Mouse (Mus musculus): ENCODE data around the gene Jag2.

Jag2 gene

DNA sequence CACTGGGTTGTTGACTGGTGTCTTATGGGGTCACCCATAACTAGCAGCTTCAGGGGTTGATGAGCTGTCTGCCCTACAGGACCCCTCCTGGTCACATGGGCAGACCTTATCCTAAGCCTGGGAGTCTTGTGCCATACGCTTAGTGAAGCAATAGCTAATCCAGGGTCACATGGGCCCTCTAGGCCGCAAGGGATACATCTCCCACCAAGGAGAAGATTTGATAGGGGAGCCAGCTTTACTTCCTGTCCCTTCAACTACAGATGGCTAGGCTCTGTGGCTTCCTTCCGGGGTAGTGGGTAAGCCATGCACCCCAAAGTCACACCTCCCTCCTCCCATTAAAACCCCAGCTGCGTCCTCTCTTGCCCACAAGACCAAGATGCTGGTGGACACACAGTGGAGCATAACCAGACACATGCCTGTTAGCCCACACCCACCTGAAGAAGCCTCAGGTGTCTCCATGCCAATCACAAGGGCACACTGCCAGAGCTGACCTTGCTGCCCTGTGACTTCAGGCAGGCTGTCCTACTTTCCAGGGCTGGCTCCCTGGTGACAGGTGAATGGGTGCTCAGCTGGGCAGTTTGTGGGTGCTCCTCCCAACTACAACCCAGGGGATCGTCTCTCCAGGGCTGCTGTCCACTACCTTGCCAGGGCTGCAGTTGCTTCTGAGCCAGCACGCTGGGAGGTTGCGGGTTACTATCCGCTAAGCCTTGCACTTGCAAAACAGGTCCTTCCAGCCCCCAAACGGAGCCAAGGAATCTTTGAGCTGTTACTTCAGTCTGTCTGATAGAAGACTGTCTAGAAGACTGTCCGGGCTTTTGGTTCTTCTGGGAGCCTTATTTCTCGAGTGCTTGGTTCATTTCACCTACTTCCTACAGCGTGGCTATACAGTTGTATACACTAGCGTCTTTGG lies 61.1 kb downstream of the Jag2 start, which contains the start of gene Gpr132:
Gpr132 (minus strand) TSS at position 51 of the 910 bp plus-strand sequence.
- DNase-seq (ENCODE audit: extremely low read depth, low read depth, low spot score): peak; percentile 76

DNA sequence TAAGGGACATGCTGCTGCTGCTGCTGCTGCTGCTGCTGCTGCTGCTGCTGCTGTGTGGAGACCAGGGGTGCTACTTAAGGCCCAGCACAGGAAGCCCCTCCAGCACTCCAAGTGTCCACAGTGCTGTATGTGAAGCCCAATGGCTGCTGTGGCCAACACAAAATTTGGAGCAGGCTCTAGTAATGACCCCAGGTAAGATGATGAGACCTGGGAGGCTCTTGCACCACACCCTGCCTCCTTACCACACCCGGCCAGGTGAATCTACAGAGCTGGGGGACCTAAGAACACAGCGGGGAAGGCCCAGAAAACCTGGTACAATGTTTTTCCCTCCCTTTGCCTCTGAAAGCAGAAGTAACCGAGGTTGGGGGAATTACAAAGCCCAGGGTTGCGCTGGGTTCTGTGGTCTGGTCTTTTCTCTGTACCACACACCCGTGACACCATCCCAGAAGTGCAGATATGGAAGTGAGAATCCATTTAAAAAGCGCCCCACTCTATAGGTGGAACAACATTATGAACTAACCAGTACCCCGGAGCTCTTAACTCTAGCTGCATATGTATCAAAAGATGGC lies 62.4 kb downstream of the Jag2 start:
- DNase-seq (ENCODE audit: extremely low read depth, low read depth, low spot score): no peak

- no peak for DNase-seq (ENCODE audit: extremely low read depth, low read depth, low spot score)
Measured at GRCm38 (mm10) chr12:112866467-112867080, 63.0 kb downstream of the Jag2 start.

DNA sequence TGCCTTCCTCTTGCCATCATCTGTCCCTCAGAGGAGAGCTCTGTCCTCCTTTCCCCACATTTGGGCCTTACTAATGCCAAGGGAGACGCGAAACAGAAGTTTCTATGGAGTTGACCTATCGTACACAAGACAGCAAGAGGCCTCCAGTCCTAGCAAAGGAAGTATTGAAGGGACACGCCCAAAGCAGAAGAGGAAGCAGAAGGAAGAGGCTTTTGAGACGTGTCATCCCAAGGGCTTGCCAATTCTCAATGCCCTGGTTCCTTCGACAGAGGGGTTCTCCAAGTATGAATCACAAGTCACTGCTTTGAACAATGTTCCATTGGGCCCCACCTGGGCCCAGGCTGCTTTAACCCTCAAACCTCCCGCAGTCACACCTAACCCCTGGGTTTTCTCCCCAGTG lies 64.8 kb downstream of the Jag2 start:
- DNase-seq (ENCODE audit: extremely low read depth, low read depth, low spot score): no peak

GRCm38 (mm10) chr12:112861911-112862321 lies 67.7 kb downstream of the Jag2 start:
- no peak for DNase-seq (ENCODE audit: extremely low read depth, low read depth, low spot score)

DNA sequence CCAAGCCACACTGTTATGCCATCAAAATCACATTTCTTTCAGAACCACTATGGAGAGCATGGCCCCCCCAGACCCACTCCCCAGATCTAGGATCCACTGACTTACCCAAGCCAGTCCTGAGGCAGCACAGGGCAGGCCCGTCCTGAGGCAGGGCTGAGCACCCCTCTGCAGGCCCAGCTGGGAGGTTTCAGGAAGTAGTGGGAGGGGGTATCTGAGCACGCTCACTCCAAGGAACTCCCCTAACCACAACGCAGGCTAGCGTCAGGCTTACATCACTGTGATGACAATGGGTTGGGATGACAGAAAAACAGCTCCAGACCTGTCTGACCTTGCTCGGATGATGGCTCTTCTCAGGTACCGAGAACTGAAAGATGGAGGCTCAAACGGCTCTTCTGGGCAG lies 68.8 kb downstream of the Jag2 start:
- no peak for DNase-seq (ENCODE audit: extremely low read depth, low read depth, low spot score)

DNA sequence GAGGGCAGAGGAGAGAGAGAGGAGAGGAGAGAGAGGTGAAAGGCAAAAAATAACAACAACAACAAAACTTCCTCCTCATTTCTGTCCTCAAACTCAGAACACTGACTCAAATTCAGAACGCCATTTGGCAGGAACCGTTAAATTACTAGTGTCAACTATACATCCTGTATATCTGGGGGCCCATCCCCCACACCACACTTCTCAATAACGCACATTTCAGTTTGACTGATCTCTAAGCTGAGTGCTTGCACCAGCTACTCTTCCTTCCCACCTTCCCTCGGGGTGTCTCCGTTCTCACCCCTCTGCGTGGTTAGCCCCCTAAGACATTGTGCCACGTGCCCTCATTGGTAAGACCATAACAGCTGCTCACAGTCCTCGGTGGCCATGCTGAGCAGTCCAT lies 69.6 kb downstream of the Jag2 start:
- no peak for DNase-seq (ENCODE audit: extremely low read depth, low read depth, low spot score)

DNA sequence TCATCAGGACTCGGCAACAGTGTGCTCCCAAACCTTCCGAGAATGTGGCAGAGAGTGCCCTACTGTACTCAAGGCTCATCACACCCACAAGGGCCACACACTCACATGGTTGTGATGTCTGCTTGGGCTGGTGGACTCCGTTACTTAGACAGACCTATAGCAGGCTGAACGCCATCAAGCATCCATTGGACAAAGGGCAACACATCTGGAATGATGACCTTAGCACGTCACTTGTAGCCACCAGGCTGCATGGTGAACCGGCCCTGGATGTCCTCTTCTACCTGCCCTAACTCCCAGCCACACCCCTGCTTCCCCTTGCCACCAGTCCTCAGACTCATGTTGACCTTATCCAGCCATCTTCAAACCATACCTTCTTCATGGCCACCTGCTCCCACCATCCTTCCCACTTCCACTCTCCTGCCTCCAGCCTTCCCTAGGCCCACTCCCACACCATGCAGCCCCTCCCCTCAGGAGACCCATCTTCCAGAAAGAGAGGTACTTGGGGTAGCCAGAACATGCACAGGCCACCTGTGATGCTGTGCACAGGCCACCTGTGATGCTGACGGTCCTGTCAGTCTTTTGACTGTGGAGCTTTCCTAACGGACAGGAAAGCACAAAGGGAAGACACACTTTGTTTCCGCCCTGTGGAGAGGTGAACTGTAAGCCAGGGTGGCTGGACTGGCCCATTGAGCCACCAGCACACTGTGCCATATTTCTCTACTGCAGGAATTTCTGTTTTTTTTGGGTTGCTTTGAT lies 70.8 kb downstream of the Jag2 start:
- no peak for DNase-seq (ENCODE audit: extremely low read depth, low read depth, low spot score)
